Mouse (Mus musculus) NIH3T3 (cell line): Measurements from ENCODE around the gene Lmx1a.

Experiments
- DNase-seq: peaks from one replicate; pipeline ENCODE4 v3.0.0-alpha.2; 2012; ENCODE audit warnings: low read depth

Lmx1a gene

DNA sequence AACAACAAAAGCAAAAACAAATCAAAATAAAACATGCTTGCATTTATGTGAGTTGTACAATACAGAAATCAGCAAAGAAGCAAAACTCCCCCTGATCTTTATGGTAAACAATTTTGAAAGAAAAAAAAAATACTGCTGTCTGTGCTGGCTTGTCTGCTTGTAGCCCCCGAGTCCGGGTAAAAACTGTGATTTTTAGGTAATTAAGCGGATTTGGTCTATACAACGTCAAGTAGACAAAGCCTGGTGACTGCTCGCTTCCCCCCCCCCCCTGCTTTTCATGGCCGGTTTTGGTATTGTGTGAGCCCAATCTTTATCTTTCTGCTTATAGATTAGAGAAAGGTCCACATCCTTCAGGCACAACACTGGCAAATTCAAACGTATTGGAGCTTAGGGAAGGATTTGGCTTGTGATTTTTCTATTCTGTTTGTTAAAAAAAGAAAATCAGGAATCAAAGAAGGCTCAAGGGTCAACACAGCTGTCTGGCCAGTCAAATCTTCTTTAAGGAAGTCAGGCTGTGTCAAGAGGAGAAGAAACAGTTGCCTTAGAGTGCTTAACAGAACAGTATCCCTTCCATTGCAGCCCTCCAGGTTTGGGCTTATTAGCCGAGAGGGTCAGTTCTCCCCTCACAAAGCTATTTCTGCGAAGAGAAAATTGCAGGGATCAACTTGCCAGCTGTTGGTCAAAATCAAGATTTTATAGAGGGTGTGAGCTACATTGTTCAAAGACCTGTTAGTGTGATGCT, 4.6 kb downstream of the Lmx1a start:
- DNase-seq: no peak

DNA sequence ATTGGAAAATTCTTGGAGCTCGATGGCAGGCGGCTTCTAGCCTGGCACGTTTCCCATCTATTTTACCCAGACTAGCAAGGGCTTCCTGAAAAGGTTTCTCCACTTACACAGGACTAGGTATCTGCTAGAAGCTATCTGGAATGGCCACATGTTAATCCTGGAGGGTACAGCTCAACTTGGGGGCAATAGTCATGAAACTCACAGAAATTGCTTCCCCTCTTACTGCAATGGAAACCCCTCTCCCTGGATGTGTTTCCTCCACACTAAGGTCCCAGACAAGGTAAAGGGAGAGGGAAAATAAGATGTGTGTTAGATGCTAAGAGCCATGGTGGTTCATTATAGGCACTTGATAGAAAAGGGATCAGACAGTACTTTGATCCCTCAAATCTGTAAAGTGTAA, 5.7 kb downstream of the Lmx1a start:
- no peak for DNase-seq

DNA sequence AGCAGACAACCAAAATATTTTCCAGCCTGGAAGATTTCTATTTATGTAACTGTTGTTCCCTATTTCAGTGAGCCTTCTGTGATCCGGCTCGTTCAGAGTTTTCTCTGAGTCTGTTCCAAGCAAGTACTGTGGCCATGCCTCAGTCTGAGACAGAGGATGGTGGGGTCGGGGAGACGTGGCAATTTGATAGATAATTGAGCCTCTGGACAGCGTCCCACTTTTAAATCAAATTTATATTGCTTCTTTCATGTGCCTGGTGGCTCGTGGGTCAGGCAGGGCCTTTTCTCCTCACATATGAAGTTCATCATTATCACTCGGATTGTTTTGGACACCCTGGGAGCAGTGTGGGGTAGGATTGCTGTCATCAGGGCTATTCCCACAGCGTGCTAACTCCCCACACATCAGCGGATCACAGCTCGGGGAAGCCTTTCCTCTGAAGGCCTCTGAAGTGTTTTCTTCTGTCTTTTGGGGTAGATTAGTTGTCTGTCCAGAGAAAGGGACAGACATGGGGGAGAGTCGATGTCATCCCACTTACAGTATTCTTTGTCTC, 6.9 kb downstream of the Lmx1a start:
- DNase-seq: no peak

DNA sequence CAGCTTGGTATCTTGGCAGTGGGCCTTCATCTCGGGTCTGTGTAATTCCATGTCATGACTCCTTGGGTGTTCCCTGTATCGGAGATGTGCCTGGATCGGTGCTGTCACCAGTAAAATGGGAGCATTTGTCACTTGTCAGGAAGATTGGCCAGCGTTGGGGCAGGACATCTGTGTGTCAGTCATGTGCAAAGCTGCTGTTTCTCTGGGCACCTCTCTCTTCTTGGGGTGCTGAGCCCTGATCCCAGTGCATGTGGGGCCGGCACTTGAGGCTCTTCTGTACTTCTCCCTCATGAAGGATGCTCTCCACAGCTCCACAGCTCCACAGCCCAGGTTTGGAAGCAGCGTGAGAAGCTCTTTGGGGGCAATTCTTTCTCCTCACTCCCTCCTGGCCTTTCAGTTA, 10.7 kb downstream of the Lmx1a start:
- no peak for DNase-seq

DNA sequence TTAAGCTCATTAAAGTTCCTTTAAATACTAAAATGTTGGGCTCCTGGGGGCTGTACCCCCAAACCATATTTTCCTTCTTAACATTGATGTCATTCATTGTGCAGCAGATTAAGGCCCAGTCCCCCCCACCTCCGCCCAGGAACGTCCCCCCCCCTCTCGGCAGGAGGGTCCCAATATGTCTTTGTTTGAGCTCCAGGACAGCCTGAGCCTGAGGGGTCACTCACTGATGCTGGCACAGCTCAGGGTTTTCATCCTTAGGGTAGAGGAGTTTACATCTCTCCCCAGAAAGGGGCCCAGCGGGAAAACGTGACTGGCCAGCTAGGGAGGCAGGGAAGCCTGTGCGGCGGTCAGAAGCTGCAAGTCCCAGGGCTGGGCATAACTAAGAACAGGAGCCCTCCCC, 11.2 kb downstream of the Lmx1a start:
- DNase-seq: no peak

DNA sequence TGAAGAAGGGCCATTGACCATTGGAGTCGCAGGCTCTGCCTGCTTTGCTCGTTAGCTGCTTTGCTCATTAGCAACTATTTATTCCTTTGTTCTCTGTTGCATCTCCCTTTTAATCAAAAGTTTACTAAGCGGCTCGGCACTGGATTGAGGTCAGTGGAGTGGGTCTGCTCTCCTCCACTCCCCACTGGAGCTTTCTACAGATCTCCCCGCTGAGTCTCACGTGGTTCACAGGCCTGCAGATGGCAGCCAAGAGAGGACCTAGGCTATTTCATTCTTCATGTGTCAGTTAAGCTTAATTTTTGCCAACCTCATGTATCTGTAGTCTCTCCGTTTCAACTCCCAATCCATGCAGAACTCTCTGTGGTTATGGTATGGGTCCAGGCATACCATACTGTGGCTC, 16.5 kb downstream of the Lmx1a start:
- no peak for DNase-seq

DNA sequence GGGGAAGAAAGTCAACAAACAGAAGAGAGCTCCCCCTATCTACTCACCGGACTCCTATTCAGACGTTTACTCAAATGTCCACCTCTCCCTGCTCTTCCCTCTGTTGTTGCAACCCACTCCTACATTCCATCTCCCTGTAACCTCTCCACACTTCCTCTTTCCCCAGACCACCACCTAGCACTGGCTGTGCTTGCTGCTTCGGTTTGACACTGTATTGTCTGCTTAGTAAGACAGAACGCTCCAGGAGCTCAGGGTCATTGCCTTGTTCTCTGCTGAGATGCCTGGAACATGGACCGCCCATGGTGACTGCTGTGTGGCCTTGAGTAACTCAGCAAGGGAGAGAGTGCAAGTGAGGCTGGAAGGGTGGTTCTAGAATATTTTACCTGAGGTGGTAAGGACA, 19.7 kb downstream of the Lmx1a start:
- no peak for DNase-seq

DNA sequence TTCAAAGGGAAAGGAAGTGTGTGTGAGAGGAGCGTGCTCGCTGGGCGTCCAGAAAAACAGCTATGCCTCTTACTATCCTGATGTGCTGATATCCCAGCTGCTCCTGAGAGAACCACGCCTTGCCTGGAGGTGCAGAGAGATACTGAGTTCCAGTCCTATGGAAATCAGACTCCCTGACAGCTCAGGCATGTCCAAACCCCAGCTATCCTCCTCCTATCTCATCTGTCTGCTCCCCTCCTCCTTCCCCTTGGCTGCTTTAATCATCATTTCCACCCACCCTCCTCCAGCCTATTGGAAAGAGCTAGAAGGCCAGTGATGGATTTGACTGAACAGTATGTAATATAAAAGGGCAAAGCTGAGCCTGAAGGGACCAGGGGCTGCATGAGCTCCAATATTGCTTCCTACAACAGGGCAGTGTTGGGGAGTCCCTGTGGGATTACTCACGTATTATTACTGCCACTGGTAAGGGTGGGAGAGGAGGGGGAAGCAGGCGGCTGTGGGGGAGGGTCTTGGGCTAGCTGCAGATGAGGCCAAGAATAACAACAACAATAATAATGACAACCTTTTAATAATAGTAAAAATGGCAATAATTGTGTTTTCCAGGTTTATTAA, 26.8 kb downstream of the Lmx1a start:
- no peak for DNase-seq

DNA sequence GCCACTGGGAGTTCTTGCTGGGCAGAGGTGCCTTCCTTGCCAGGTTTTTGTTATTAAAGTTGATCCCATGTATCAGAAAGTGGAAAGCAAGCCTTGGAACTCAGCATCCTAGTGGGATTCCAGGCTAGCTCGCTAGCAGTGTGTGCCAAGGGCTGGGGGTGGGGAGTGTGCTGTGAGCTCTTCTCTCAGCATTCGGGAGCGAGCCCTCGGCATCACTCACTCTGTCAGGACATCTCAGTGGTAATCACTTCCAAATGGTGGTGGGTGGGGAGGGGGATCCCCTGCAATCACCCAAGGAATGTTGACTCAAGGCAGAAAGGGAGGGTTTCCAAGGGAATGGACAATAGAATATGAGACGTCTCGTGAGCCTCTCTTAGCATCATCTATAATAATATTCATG, 45.4 kb downstream of the Lmx1a start:
- peak; percentile 37 for DNase-seq

DNA sequence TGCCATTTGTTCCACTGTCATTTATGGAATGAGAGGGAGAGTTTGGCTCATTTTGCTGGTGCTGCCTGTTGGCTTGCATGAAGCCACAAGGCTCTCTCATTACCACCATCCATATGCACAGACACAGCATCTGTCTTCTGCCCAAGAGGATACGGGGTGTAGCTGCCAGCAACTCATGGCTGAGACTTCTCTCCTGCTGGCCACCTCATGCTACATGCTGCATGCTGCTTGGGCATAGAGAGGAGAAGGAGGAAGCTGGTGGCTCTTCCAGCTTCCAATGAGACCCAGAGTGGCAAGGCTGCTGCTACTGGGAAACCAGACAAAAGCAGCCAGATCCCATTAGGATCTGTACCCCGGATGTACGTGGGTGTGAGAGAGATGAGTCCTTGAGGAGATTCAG, 47.8 kb downstream of the Lmx1a start:
- DNase-seq: no peak

DNA sequence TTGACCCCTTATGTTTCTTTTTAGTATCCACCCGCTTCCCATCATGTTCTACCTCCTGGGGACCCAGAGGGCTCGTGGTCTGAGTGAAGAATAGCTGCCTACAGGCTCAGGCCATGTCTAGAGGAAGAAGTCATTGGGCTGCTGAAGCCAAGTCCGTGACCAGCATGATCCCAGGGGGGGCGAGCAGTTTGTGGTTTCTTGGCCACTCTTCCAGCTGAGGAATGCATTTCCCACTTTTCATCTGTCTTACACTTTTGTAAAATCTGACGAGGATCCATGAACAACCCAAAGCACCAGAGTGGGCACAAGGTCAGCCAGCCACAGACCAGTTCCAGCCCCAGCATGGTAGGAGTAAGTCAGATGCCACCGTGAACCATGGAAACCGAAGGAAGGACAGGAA, 50.2 kb downstream of the Lmx1a start:
- no peak for DNase-seq

DNA sequence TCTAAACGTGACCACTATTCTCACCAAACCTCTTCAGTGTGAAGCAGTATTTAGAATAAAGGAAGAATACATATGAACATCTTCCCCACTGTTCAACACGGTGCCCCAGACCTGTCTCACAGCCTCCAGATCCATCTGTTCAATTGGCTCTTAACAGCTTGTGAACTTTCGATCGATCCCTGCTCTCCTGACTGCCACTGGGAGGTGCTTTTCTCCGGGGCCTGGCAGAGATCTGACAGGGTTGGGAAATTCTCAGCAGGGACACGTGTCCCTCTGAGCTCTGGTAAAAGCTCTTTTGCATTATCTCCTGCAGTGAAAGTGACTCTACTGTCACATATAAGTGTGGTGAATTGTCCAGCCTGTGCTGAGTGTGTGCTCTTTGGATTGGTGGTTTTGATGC, 57.6 kb downstream of the Lmx1a start:
- no peak for DNase-seq

DNA sequence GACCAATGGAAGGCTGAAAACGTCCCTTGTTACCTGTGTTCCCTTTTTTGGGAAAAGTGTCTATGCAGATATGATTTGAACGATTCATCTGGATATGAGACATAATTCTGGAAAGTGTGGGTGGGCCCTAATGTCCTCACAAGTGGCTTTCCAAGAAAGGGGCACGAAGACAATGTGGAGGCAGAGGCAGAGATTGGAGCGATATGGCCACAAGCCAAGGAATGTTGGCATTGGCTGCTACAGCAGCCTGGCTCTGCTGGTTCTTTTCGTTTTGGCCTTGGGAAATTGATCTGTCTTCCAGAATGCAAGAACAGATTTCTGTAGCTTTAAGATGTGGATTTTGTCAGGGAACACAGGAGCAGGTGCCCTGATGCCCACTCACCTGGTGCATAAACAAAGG, 63.6 kb downstream of the Lmx1a start:
- DNase-seq: no peak

DNA sequence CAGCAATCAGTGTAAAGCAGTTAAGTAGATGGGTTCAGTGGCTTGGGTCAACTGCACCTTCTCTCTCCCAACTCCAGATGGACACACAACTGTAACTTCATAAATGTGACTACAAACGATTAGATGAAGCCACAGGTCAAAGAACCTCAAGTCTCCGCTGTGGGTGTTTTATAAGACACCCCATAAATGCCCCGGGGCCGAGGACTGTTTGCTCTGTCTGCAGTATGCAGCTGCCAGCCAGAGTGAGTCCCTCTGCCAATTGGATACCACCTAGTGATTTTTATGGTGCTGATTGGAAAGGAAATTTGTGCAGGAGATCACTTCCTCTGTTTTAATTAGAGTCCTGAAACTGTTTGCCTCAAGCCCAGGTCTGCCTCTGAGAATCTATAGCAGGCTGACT, 65.0 kb downstream of the Lmx1a start:
- DNase-seq: no peak

DNA sequence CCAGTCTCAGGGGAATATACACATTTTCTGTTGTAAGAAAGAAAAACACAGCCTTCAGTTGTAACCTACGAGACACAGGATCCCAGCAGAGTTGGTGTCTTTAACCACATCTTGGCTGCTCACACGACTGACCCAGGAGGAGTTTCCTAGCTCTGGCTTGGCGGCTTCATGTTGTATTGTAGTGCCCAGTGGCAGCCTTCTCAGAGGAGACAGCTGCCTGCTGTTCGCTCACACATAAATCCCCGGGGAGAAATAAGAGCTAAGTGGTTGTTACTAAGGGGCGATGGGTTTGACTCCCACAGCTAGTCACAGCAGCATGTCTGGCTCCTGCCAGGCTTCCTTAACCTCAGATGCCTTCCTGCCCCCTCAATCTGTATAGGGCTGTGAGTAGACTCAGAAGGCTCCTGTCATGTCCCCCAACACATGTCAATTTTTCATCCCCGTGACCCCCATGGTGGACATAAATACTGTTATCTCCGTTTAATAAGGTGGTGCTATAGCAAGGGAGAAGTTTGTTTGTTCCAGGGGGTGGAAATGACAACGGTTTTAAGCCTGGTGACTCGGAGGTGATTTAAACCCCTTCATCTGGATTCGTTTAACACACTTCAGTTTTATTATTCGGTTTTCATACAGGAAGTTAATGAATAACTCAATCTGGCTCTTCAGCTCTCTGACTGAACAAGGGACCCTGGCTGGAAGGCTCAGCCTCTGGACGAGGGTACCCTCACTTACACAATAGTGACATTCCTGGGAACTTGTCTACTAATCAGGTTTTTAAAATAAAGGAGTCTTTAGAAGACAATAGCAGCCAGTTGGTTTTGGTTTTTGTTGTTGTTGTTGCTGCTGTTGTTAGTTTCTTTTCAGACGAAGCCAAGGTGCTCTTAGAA, 65.8 kb downstream of the Lmx1a start:
- DNase-seq: no peak

DNA sequence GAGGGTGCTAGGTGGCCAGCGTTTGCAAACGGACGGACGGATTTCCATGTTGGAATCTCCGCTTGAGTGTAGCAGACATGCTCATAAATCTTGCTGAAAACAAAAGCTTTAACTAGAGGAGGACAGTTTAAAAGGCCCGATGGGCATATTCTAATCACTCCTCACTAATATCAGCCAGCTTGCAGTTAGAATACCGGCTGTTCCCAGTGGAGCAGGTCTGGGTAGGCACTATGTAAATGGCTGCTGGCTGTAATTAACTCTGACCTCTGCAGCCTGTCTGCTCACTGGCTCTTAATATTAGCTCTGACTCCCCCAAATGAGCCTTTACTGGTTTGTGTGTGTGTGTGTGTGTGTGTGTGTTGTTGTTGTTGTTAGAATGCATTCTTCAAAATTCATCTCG, 69.2 kb downstream of the Lmx1a start:
- DNase-seq: no peak

DNA sequence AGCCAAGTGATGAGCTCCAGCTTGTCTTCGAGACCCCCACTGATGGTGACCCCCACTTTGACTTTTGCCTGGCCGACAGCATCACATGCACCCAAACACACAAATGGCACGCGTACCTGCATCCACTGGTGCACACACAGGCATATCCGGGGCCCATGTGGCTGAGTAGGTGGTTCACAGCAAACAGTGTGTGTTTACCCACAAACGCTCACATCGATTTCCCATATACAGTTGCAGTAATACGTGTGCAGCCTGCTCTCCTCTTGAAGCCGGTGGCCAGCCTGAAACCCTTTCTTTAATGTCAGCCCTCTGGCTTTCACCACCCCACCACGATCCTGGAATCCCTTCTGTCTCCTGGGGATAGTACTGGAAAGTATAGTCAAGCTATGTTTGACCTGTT, 71.3 kb downstream of the Lmx1a start:
- DNase-seq: no peak

DNA sequence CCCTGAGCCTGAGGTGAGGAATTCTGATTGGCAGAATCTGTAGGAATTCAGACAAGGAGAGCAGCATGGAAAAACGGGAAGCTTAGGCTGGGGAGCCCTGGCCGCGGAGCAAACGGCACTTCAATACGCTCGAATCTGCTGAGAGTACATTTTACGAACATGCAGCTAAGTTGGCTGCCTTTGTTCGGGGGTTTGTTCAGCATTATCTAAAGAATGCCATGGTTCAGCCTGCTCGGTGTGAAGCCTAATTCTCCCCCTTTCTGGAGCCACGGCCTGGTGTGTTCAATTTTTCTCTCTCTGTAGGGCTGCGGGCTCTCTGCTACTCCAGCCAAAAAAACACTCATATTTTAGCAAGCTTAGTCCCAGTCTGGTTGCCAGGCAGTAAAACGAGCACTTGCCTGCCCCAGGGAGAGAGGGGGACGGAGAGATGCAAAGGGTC, 72.8 kb downstream of the Lmx1a start:
- DNase-seq: no peak

DNA sequence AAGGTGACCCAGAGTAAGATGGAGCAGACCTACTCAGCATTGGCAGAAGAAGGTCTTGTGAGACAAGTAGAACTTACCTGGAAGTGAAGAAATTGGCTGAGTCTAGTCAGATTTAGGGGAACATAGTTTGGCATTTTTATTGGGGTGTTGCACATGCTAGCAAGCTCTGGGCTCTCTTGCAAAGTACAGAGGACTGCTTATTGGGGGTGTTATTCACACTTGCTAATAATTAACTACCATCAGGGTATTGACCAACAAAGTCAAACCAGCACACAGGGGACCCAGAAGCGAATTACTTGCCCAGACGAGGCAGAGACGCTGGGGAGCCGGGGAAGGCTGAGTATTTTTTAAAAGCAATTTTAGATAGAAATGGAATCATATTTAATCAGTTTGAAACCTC, 77.6 kb downstream of the Lmx1a start:
- no peak for DNase-seq

DNA sequence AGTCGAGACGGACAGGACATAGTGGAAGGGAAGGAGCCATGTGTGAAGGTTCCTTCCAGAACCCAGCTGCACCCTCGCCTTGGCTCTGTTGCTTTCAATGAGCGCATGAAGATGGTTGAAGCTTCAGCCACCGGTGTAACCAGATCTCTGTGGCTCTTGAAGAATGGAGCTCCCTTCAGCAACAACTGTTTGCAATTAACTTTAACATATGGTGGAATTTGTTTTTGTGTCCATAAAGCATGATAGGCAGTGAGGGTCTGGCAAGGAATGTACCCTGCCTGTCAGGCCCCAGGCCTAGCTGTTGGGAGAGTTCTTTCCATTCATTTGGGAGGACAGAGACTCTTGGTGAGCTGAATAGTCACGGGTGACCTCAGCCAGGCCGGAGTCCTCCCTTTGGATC, 81.4 kb downstream of the Lmx1a start:
- no peak for DNase-seq

DNA sequence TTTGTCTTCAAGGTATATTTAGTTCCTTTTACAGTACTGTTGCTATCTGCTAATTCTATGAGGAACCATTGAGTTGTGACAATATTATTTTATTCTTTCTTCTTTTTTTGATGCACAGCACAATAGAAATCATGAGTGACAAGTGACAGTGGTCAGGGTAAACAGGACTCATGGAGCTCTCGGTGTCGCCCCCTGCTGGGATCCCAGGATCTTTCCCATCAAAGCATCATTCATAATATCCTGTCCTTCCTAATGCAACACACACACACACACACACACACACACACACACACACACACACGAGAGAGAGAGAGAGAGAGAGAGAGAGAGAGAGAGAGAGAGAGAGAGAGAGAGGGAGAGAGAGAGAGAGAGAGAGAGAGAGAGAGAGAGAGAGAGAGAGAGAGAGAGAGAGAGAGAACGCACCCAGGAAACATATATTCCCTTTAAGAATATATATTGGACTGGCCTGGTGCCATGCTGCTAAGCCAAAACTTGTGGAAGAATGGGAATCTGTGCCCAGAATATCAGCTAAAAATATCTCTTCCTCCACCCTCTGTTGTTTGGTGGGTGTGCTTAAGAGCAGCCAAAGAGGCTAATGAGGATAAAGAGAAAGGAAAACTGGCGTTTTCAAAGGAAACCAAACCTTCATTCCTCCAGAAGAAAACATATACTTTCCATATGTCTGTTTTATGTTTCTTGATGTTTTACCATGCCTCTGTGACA, 90.9 kb downstream of the Lmx1a start:
- peak; percentile 6 for DNase-seq
